Mouse (Mus musculus) ovary, postnatal 14 days (tissue): ENCODE measurements at regions not wholly inside any gene's neighbourhood (a gene's known extent, or its start where the extent isn't known, plus 50 kb on each side); places are given as distances from the start of the nearest gene placed in this dataset.

ENCODE experiments used
- DNase-seq: peaks from one replicate; pipeline ENCODE4 v3.0.0; 2022; ENCODE audit warnings: low spot score

GRCm38 (mm10) chr11:31721908-31722307 lies 50.2 kb upstream of the Bod1 start:
- no peak for DNase-seq

GRCm38 (mm10) chr11:31724506-31724905 lies 52.8 kb upstream of the Bod1 start:
- DNase-seq, result no peak

- DNase-seq, result no peak
Observed at GRCm38 (mm10) chr11:31725936-31726647, 54.4 kb upstream of the Bod1 start.

GRCm38 (mm10) chr11:31727289-31727688 lies 55.6 kb upstream of the Bod1 start:
- DNase-seq, result no peak

- DNase-seq, result no peak
Observed at GRCm38 (mm10) chr11:31729728-31730127, 58.0 kb upstream of the Bod1 start.

- no peak for DNase-seq
Observed at GRCm38 (mm10) chr11:31730181-31730580, 58.5 kb upstream of the Bod1 start.

GRCm38 (mm10) chr11:31730680-31731079 lies 59.0 kb upstream of the Bod1 start:
- DNase-seq, result no peak

- DNase-seq, result no peak
Observed at GRCm38 (mm10) chr11:31731459-31731858, 59.8 kb upstream of the Bod1 start.

GRCm38 (mm10) chr11:31732342-31732741 lies 60.7 kb upstream of the Bod1 start:
- no peak for DNase-seq

- no peak for DNase-seq
Observed at GRCm38 (mm10) chr11:31732958-31733357, 61.3 kb upstream of the Bod1 start.

GRCm38 (mm10) chr11:31734091-31734490 lies 62.4 kb upstream of the Bod1 start:
- DNase-seq, result no peak

GRCm38 (mm10) chr11:31735257-31735656 lies 63.6 kb upstream of the Bod1 start:
- DNase-seq, result no peak

GRCm38 (mm10) chr11:31736086-31736485 lies 64.4 kb upstream of the Bod1 start:
- no peak for DNase-seq

- DNase-seq, result no peak
Observed at GRCm38 (mm10) chr11:31736556-31737089, 64.9 kb upstream of the Bod1 start.

GRCm38 (mm10) chr11:31738148-31739021 lies 66.7 kb upstream of the Bod1 start:
- DNase-seq, result no peak

GRCm38 (mm10) chr11:31740409-31740808 lies 68.7 kb upstream of the Bod1 start:
- no peak for DNase-seq

- no peak for DNase-seq
Observed at GRCm38 (mm10) chr11:31742160-31742559, 70.5 kb upstream of the Bod1 start.

GRCm38 (mm10) chr11:31744076-31744785 lies 72.5 kb upstream of the Bod1 start:
- no peak for DNase-seq

- no peak for DNase-seq
Observed at GRCm38 (mm10) chr11:31745028-31745865, 73.6 kb upstream of the Bod1 start.

GRCm38 (mm10) chr11:31745866-31746248 lies 74.2 kb upstream of the Bod1 start:
- no peak for DNase-seq

- no peak for DNase-seq
Observed at GRCm38 (mm10) chr11:31746488-31746887, 74.8 kb upstream of the Bod1 start.

GRCm38 (mm10) chr11:31746939-31747338 lies 75.3 kb upstream of the Bod1 start:
- no peak for DNase-seq
